Mouse (Mus musculus): ENCODE results near the gene Mylk2. TPM values are rescaled to one million over a fixed set of nuclear protein-coding genes. Genes with fewer than 3 reads are reported as not detected.

The Mylk2 gene
- polyA plus RNA-seq, 1 experiment: not detected

- no peak for DNase-seq
- Histone ChIP-seq H3K27me3 (ENCODE audit: control insufficient read depth, insufficient read depth, low read length) (no peaks in the 10 kb centered on the region), H3K4me3 (replicated peaks; ENCODE audit: insufficient read depth, low read depth, low read length) (no peak overlapping the region), H3K4me1 (ENCODE audit: control insufficient read depth, insufficient read depth, low read length) (peaks cover 24% of the 10 kb centered on the region), H3K27ac (ENCODE audit: insufficient read depth, low read length) (no peak overlapping the region)
- TF ChIP-seq POLR2A (IDR thresholded peaks at IDR 0.05; ENCODE audit: borderline replicate concordance, insufficient read depth, low read length) (no peak), CTCF (IDR thresholded peaks at IDR 0.05; ENCODE audit: borderline replicate concordance, insufficient read depth, low read depth, low read length) (no peak)
- 93% methylated on average over 9 of the region's 9 CpGs for WGBS
These were observed 15.7 kb downstream of the Mylk2 start for GRCm38 (mm10) chr2:152926896-152927295.

- no peaks in the 10 kb centered on the region for H3K27me3 ChIP-seq (ENCODE audit: control insufficient read depth, insufficient read depth, low read length)
- DNase-seq: no peak
- TF ChIP-seq POLR2A (IDR thresholded peaks at IDR 0.05; ENCODE audit: borderline replicate concordance, insufficient read depth, low read length) (no peak), CTCF (IDR thresholded peaks at IDR 0.05; ENCODE audit: borderline replicate concordance, insufficient read depth, low read depth, low read length) (no peak)
- WGBS: 79% methylated on average over 5 of the region's 5 CpGs
- H3K27ac ChIP-seq (ENCODE audit: insufficient read depth, low read length): no peak overlapping the region
- no peak overlapping the region for H3K4me3 ChIP-seq (replicated peaks; ENCODE audit: insufficient read depth, low read depth, low read length)
- H3K4me1 ChIP-seq (ENCODE audit: control insufficient read depth, insufficient read depth, low read length): peaks cover 19% of the 10 kb centered on the region
These were observed 16.2 kb downstream of the Mylk2 start for GRCm38 (mm10) chr2:152927371-152927770.

GRCm38 (mm10) chr2:152928219-152928987 is 17.3 kb downstream of the Mylk2 start:
- TF ChIP-seq POLR2A (IDR thresholded peaks at IDR 0.05; ENCODE audit: borderline replicate concordance, insufficient read depth, low read length): no peak
- WGBS: 70% methylated on average over 14 of the region's 14 CpGs

GRCm38 (mm10) chr2:152928988-152929370 is 17.8 kb downstream of the Mylk2 start:
- Histone ChIP-seq H3K4me1 (ENCODE audit: control insufficient read depth, insufficient read depth, low read length) (peaks cover 4% of the 10 kb centered on the region), H3K4me3 (replicated peaks; ENCODE audit: insufficient read depth, low read depth, low read length) (no peak overlapping the region), H3K27me3 (ENCODE audit: control insufficient read depth, insufficient read depth, low read length) (no peaks in the 10 kb centered on the region), H3K27ac (ENCODE audit: insufficient read depth, low read length) (no peak overlapping the region)
- WGBS: 62% methylated on average over 3 of the region's 3 CpGs
- DNase-seq: no peak
- TF ChIP-seq CTCF (IDR thresholded peaks at IDR 0.05; ENCODE audit: borderline replicate concordance, insufficient read depth, low read depth, low read length) (no peak), POLR2A (IDR thresholded peaks at IDR 0.05; ENCODE audit: borderline replicate concordance, insufficient read depth, low read length) (no peak)

More at GRCm38 (mm10) chr2:152928219-152928987, 17.3 kb downstream of the Mylk2 start:
- DNase-seq: no peak
- Histone ChIP-seq H3K4me3 (replicated peaks; ENCODE audit: insufficient read depth, low read depth, low read length) (no peak overlapping the region), H3K4me1 (ENCODE audit: control insufficient read depth, insufficient read depth, low read length) (peaks cover 9% of the 10 kb centered on the region), H3K27me3 (ENCODE audit: control insufficient read depth, insufficient read depth, low read length) (no peaks in the 10 kb centered on the region), H3K27ac (ENCODE audit: insufficient read depth, low read length) (no peak overlapping the region)

- DNase-seq: no peak
- H3K27me3 ChIP-seq (ENCODE audit: control insufficient read depth, insufficient read depth, low read length): no peaks in the 10 kb centered on the region
- H3K27ac ChIP-seq (ENCODE audit: insufficient read depth, low read length): no peak overlapping the region
- H3K4me3 ChIP-seq (replicated peaks; ENCODE audit: insufficient read depth, low read depth, low read length): no peak overlapping the region
- TF ChIP-seq CTCF (IDR thresholded peaks at IDR 0.05; ENCODE audit: borderline replicate concordance, insufficient read depth, low read depth, low read length): no peak
- WGBS: 30% methylated on average over 2 of the region's 2 CpGs
- H3K4me1 ChIP-seq (ENCODE audit: control insufficient read depth, insufficient read depth, low read length): no peaks in the 10 kb centered on the region; the same call in none of the 2 replicates
These were observed 19.1 kb downstream of the Mylk2 start for GRCm38 (mm10) chr2:152930276-152930675.

GRCm38 (mm10) chr2:152931456-152932160 is 20.5 kb downstream of the Mylk2 start:
- 55% methylated on average over 12 of the region's 12 CpGs for WGBS
- TF ChIP-seq CTCF (IDR thresholded peaks at IDR 0.05; ENCODE audit: borderline replicate concordance, insufficient read depth, low read depth, low read length) (no peak), POLR2A (IDR thresholded peaks at IDR 0.05; ENCODE audit: borderline replicate concordance, insufficient read depth, low read length) (no peak)
- DNase-seq: peak in 1 of 2 experiments; percentile 40
- Histone ChIP-seq H3K27me3 (ENCODE audit: control insufficient read depth, insufficient read depth, low read length) (no peaks in the 10 kb centered on the region), H3K4me1 (ENCODE audit: control insufficient read depth, insufficient read depth, low read length) (no peaks in the 10 kb centered on the region; the same call in none of the 2 replicates), H3K27ac (ENCODE audit: insufficient read depth, low read length) (no peak overlapping the region), H3K4me3 (replicated peaks; ENCODE audit: insufficient read depth, low read depth, low read length) (no peak overlapping the region)

- TF ChIP-seq CTCF (IDR thresholded peaks at IDR 0.05; ENCODE audit: borderline replicate concordance, insufficient read depth, low read depth, low read length): no peak
- TF ChIP-seq POLR2A (IDR thresholded peaks at IDR 0.05; ENCODE audit: borderline replicate concordance, insufficient read depth, low read length): no peak
- whole genome bisulfite sequencing: 54% methylated on average over 9 of the region's 9 CpGs
- no peak within 1 kb of the TSS for H3K27ac ChIP-seq (ENCODE audit: insufficient read depth, low read length)
- no peak for DNase-seq
- H3K27me3 ChIP-seq (ENCODE audit: control insufficient read depth, insufficient read depth, low read length): no peaks in the 10 kb centered on the region
- no peak within 1 kb of the TSS for H3K4me3 ChIP-seq (replicated peaks; ENCODE audit: insufficient read depth, low read depth, low read length)
- no peaks in the 10 kb centered on the region; the same call in none of the 2 replicates for H3K4me1 ChIP-seq (ENCODE audit: control insufficient read depth, insufficient read depth, low read length)
These were observed 21.9 kb downstream of the Mylk2 start, which contains the start of gene Foxs1 for GRCm38 (mm10) chr2:152933048-152933447. TSS of gene Foxs1 (minus strand) at chr2:152933208.

- no peaks in the 10 kb centered on the region; the same call in none of the 2 replicates for H3K4me1 ChIP-seq (ENCODE audit: control insufficient read depth, insufficient read depth, low read length)
- TF ChIP-seq CTCF (IDR thresholded peaks at IDR 0.05; ENCODE audit: borderline replicate concordance, insufficient read depth, low read depth, low read length) (peak; percentile 75), POLR2A (IDR thresholded peaks at IDR 0.05; ENCODE audit: borderline replicate concordance, insufficient read depth, low read length) (no peak)
- no peak overlapping the region for H3K4me3 ChIP-seq (replicated peaks; ENCODE audit: insufficient read depth, low read depth, low read length)
- no peak overlapping the region for H3K27ac ChIP-seq (ENCODE audit: insufficient read depth, low read length)
- peak; percentile 54 to 64 for DNase-seq
- WGBS: 42% methylated on average over 5 of the region's 5 CpGs
- no peaks in the 10 kb centered on the region for H3K27me3 ChIP-seq (ENCODE audit: control insufficient read depth, insufficient read depth, low read length)
These were observed 22.5 kb downstream of the Mylk2 start for GRCm38 (mm10) chr2:152933614-152934013.

Measured in cerebellum, adult 2 months (tissue).